Mouse (Mus musculus) subcutaneous adipose tissue, adult 2 months (tissue): Measurements from ENCODE around the gene Il10ra. TPM values are rescaled to one million over a fixed set of nuclear protein-coding genes. Genes with fewer than 3 reads are reported as not detected.

ENCODE experiments used
- polyA plus RNA-seq: library from polyadenylated mRNA; depleted of rRNA; stranded (reverse); fragments of >200 nt; gene quantifications from 2 replicates; pipeline ENCODE4 v1.2.3, GENCODE M21; 2012; ENCODE audit warnings: low replicate concordance; rRNA removed

Il10ra gene
- 9.7 and 14.6 TPM in 2 replicates for polyA plus RNA-seq

DNA sequence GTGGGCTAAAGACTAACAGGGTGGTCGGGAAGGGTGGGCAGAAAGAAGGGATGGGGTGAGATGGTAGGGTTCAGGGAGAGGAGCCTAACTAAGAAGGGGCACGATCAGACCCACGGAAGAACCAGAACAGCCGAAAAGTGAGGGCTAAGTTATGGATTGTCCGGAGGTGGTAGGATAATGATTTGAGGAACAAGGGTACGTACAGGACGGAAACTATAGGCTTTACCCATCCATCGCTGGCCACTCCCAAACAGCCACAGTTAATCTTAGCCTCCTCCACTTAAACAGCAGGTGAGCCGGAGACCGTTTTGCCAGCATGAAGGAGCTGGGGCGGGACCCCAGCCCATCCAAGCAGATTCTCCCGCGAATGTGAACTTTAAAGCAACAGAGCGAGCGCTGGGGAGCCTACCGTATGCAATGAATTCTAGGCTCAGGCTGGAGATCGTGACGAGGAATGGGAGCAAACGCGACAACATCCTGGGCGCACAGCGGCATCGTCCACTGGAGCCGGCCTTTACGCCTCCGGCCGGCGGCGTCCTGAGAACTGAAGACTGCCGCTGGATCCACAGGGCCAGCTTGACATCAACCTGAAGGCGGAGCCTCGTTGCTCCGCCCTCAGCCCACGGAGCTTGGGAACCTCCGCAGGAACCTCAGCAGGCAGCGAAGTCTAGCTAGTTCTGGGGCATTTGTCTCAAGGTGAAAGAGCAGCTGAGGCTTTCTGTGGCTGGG is at the start of gene Il10ra:
Il10ra (minus strand) TSS at position 553 of the 729 bp plus-strand sequence.

Other genes starting within 250 kb of the Il10ra start
- 3.0 and 11.0 TPM in 2 replicates for gene Mpzl2, start 229.3 kb downstream of the Il10ra start, polyA plus RNA-seq
- 0.75 and 3.1 TPM in 2 replicates for gene Mpzl3, start 214.0 kb downstream of the Il10ra start, polyA plus RNA-seq
- 0.36 and 0.76 TPM in 2 replicates for gene Jaml, start 190.0 kb downstream of the Il10ra start, polyA plus RNA-seq
- 0.24 and 4.2 TPM in 2 replicates for gene Scn2b, start 151.4 kb downstream of the Il10ra start, polyA plus RNA-seq
- gene Scn4b, start 130.8 kb downstream of the Il10ra start, polyA plus RNA-seq: 0.49 and 0.62 TPM in 2 replicates
- 1.3 and 1.6 TPM in 2 replicates for gene BC049352, start 87.1 kb downstream of the Il10ra start, polyA plus RNA-seq
- gene Tmprss4, start 65.1 kb downstream of the Il10ra start, polyA plus RNA-seq: 10.2 TPM in 1 of 2 replicates, not detected in the other
- gene Tmprss13, start 50.0 kb upstream of the Il10ra start, polyA plus RNA-seq: 0.84 TPM in 1 of 2 replicates, not detected in the other
- gene Fxyd6, start 101.0 kb upstream of the Il10ra start, polyA plus RNA-seq: 11.1 and 87.0 TPM in 2 replicates
- gene Fxyd2, start 130.5 kb upstream of the Il10ra start, polyA plus RNA-seq: 15.4 and 34.3 TPM in 2 replicates
- gene Dscaml1, start 157.5 kb upstream of the Il10ra start, polyA plus RNA-seq: 0.13 TPM in 1 of 2 replicates, not detected in the other